Mouse (Mus musculus) gastrocnemius, postnatal 4 days (tissue): ENCODE measurements at regions not wholly inside any gene's neighbourhood (a gene's known extent, or its start where the extent isn't known, plus 50 kb on each side); places are given as distances from the start of the nearest gene placed in this dataset.

Experiments used
- DNase-seq, 2 experiments: peaks; one replicate each; pipeline ENCODE4 v3.0.0; 2021 to 2022; ENCODE audit warnings: low spot score in 2 of 2, mixed read lengths in 2 of 2

GRCm38 (mm10) chr9:85528421-85528820, 201.3 kb upstream of the Tent5a start:
- DNase-seq, result no peak

GRCm38 (mm10) chr9:85524733-85525132, 197.6 kb upstream of the Tent5a start:
- DNase-seq, result no peak

- no peak for DNase-seq
Observed at GRCm38 (mm10) chr9:85521342-85521741, 194.2 kb upstream of the Tent5a start.

GRCm38 (mm10) chr9:85520941-85521340, 193.8 kb upstream of the Tent5a start:
- no peak for DNase-seq

- DNase-seq, result no peak
Observed at GRCm38 (mm10) chr9:85499006-85499405, 171.9 kb upstream of the Tent5a start.

GRCm38 (mm10) chr9:85497348-85497747, 170.2 kb upstream of the Tent5a start:
- no peak for DNase-seq

- no peak for DNase-seq
Observed at GRCm38 (mm10) chr9:85496506-85497239, 169.5 kb upstream of the Tent5a start.

- no peak for DNase-seq
Observed at GRCm38 (mm10) chr9:85495056-85495455, 167.9 kb upstream of the Tent5a start.

GRCm38 (mm10) chr9:85493760-85494159, 166.6 kb upstream of the Tent5a start:
- no peak for DNase-seq

- DNase-seq, result no peak
Observed at GRCm38 (mm10) chr9:85490367-85490766, 163.2 kb upstream of the Tent5a start.

GRCm38 (mm10) chr9:85487915-85488314, 160.8 kb upstream of the Tent5a start:
- DNase-seq, result no peak

- DNase-seq, result no peak
Observed at GRCm38 (mm10) chr9:85487052-85487668, 160.0 kb upstream of the Tent5a start.

GRCm38 (mm10) chr9:85485749-85486148, 158.6 kb upstream of the Tent5a start:
- no peak for DNase-seq

GRCm38 (mm10) chr9:85483248-85483647, 156.1 kb upstream of the Tent5a start:
- DNase-seq, result no peak

GRCm38 (mm10) chr9:85480566-85480965, 153.4 kb upstream of the Tent5a start:
- no peak for DNase-seq

- no peak for DNase-seq
Observed at GRCm38 (mm10) chr9:85475214-85475613, 148.1 kb upstream of the Tent5a start.

- no peak for DNase-seq
Observed at GRCm38 (mm10) chr9:85470264-85470821, 143.2 kb upstream of the Tent5a start.

- DNase-seq, result no peak
Observed at GRCm38 (mm10) chr9:85469288-85469687, 142.1 kb upstream of the Tent5a start.

GRCm38 (mm10) chr9:85466671-85467070, 139.5 kb upstream of the Tent5a start:
- no peak for DNase-seq

GRCm38 (mm10) chr9:85459062-85459805, 132.1 kb upstream of the Tent5a start:
- DNase-seq, result no peak

GRCm38 (mm10) chr9:85458356-85458755, 131.2 kb upstream of the Tent5a start:
- DNase-seq, result no peak

GRCm38 (mm10) chr9:85457400-85457799, 130.3 kb upstream of the Tent5a start:
- no peak for DNase-seq
